Mouse (Mus musculus) limb, embryonic 15.5 days (tissue): ENCODE data around the gene Vamp1. TPM values are rescaled to one million over a fixed set of nuclear protein-coding genes. Genes with fewer than 3 reads are reported as not detected.

Experiments
- ATAC-seq: fragments of 200-750 bp; cut with Nextera tagmentation; 2 replicates; pipeline ENCODE4 v1.8.0; 2017; ENCODE audit warnings: low read depth, moderate TSS enrichment; ENCODE audit not compliant: insufficient number of reproducible peaks, low FRiP score, low TSS enrichment
- H3K27ac ChIP-seq: fragments of 300-500 bp; sonication (generic); 2 replicates; pipeline ENCODE4 v1.5.1; 2015; ENCODE audit warnings: moderate library complexity, mild to moderate bottlenecking, inconsistent platforms
- H3K27me3 ChIP-seq: fragments of 300-500 bp; sonication (generic); 2 replicates; pipeline ENCODE4 v1.6.1; 2015; ENCODE audit warnings: inconsistent platforms
- H3K36me3 ChIP-seq: fragments of 300-500 bp; sonication (generic); 2 replicates; pipeline ENCODE4 v1.6.1; 2015; ENCODE audit warnings: inconsistent platforms
- H3K4me1 ChIP-seq: fragments of 300-500 bp; sonication (generic); 2 replicates; pipeline ENCODE4 v1.6.1; 2015; ENCODE audit warnings: inconsistent platforms
- H3K4me2 ChIP-seq: fragments of 300-500 bp; sonication (generic); 2 replicates; pipeline ENCODE4 v1.6.1; 2015; ENCODE audit warnings: mild to moderate bottlenecking, inconsistent platforms
- H3K4me3 ChIP-seq: fragments of 300-500 bp; sonication (generic); 2 replicates; pipeline ENCODE4 v1.5.1; 2015; ENCODE audit warnings: mild to moderate bottlenecking, inconsistent platforms
- H3K9ac ChIP-seq: fragments of 300-500 bp; sonication (generic); 2 replicates; pipeline ENCODE4 v1.6.1; 2015; ENCODE audit warnings: inconsistent platforms
- H3K9me3 ChIP-seq: fragments of 300-500 bp; sonication (generic); 2 replicates; pipeline ENCODE4 v1.6.1; 2016; ENCODE audit warnings: inconsistent platforms
- WGBS: fragments of 180-500 bp; shearing (Covaris S2); methylation state at CpG from one replicate; pipeline ENCODE4 v1.1.7; 2015; 5-methylcytosine and 5-hydroxymethylcytosine counted together
- polyA plus RNA-seq: library from polyadenylated mRNA; unstranded; fragments of >200 nt; fragmentation: Nextera tagmentation; extraction: Ambion mirVana; gene quantifications from 2 replicates; pipeline ENCODE4 v1.2.1, GENCODE M21; 2015

The Vamp1 gene
- polyA plus RNA-seq, 1 experiment from 2014 or later: 4.8 TPM

- ATAC-seq: no peak
- no peak overlapping the region for H3K9ac ChIP-seq
- H3K4me1 ChIP-seq: peaks cover 18% of the 10 kb centered on the region
- H3K27ac ChIP-seq: no peak overlapping the region
- 0 out of 2 replicates have a peak, but pooled peaks cover 2% of the 10 kb centered on the region for H3K36me3 ChIP-seq
- no peak overlapping the region for H3K4me2 ChIP-seq
- H3K4me3 ChIP-seq: no peak overlapping the region
- WGBS: 74% methylated on average over 2 of the region's 2 CpGs
- peaks cover 12% of the 10 kb centered on the region for H3K27me3 ChIP-seq
- H3K9me3 ChIP-seq: no peaks in the 10 kb centered on the region
Measured at GRCm38 (mm10) chr6:125216898-125217297, 1.5 kb downstream of the Vamp1 start.

GRCm38 (mm10) chr6:125217899-125218298 lies 2.5 kb downstream of the Vamp1 start:
- 84% methylated on average over 11 of the region's 11 CpGs for WGBS
- no peak overlapping the region for H3K9ac ChIP-seq
- peaks cover 12% of the 10 kb centered on the region for H3K27me3 ChIP-seq
- no peak overlapping the region for H3K4me3 ChIP-seq
- no peak overlapping the region for H3K27ac ChIP-seq
- 0 out of 2 replicates have a peak, but pooled peaks cover 2% of the 10 kb centered on the region for H3K36me3 ChIP-seq
- peaks cover 18% of the 10 kb centered on the region for H3K4me1 ChIP-seq
- H3K4me2 ChIP-seq: no peak overlapping the region
- no peaks in the 10 kb centered on the region for H3K9me3 ChIP-seq
- ATAC-seq: no peak

DNA sequence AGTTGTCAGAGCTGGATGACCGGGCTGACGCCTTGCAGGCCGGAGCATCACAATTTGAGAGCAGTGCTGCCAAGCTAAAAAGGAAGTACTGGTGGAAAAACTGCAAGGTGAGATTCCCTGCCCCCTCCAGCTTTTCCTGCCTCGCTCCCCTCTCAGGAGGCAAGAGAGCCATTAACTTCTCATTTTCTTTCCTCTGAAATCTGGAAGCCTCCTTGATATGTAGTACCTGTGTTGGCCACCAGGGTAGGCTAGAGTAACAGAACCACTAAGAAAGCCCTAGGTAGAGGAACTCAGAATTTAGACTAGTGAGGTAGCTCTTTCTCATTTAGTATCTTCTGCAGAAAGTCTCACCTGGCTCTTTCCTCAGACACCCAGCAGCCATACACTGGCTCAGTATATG lies 3.6 kb downstream of the Vamp1 start:
- Histone ChIP-seq H3K4me1 (peaks cover 18% of the 10 kb centered on the region), H3K9ac (no peak overlapping the region), H3K4me3 (no peak overlapping the region), H3K36me3 (0 out of 2 replicates have a peak, but pooled peaks cover 2% of the 10 kb centered on the region), H3K4me2 (no peak overlapping the region), H3K27me3 (peaks cover 3% of the 10 kb centered on the region), H3K9me3 (no peaks in the 10 kb centered on the region), H3K27ac (no peak overlapping the region)
- no peak for ATAC-seq
- WGBS: 60% methylated on average over 4 of the region's 4 CpGs

- H3K9ac ChIP-seq: no peak overlapping the region
- H3K9me3 ChIP-seq: no peaks in the 10 kb centered on the region
- H3K4me2 ChIP-seq: no peak overlapping the region
- H3K36me3 ChIP-seq: peaks cover 9% of the 10 kb centered on the region; the same call in 1 of the 2 replicates
- no peak overlapping the region for H3K27ac ChIP-seq
- H3K4me1 ChIP-seq: peaks cover 11% of the 10 kb centered on the region
- WGBS: 87% methylated on average over 20 of the region's 20 CpGs
- H3K27me3 ChIP-seq: no peaks in the 10 kb centered on the region
- no peak overlapping the region for H3K4me3 ChIP-seq
- ATAC-seq: no peak
Measured at GRCm38 (mm10) chr6:125221115-125221745, 5.9 kb downstream of the Vamp1 start.

GRCm38 (mm10) chr6:125222146-125222545 lies 6.8 kb downstream of the Vamp1 start:
- Histone ChIP-seq H3K9me3 (no peaks in the 10 kb centered on the region), H3K27me3 (no peaks in the 10 kb centered on the region), H3K27ac (no peak overlapping the region), H3K36me3 (peaks cover 12% of the 10 kb centered on the region), H3K4me1 (0 out of 2 replicates have a peak, but pooled peaks cover 3% of the 10 kb centered on the region), H3K4me3 (no peak overlapping the region), H3K9ac (no peak overlapping the region), H3K4me2 (no peak overlapping the region)
- no peak for ATAC-seq
- WGBS: 59% methylated on average over 2 of the region's 2 CpGs

DNA sequence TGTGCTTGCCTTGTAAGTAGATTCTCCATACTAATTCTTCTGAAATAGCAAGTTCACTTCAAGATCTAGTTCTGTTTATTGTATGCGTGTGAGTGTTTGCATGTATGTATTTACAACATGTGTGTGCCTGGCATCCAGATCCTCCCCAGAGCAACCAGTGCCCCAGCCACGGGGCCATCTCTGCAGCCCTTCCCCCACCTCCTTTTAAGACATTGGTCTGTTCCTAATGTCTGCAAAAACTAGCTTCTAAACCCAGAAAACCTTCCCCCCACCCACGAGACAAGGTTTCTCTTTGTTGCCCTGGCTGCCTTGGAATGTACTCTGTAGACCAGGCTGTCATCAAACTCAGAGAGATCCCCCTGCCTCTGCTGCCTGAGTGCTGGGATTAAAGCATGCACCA lies 7.2 kb downstream of the Vamp1 start:
- no peak for ATAC-seq
- H3K9me3 ChIP-seq: no peaks in the 10 kb centered on the region
- no peak overlapping the region for H3K9ac ChIP-seq
- no peak overlapping the region for H3K4me2 ChIP-seq
- no peaks in the 10 kb centered on the region for H3K27me3 ChIP-seq
- WGBS: 71% methylated on average over 3 of the region's 3 CpGs
- H3K27ac ChIP-seq: no peak overlapping the region
- peaks cover 12% of the 10 kb centered on the region for H3K36me3 ChIP-seq
- no peak overlapping the region for H3K4me3 ChIP-seq
- H3K4me1 ChIP-seq: 0 out of 2 replicates have a peak, but pooled peaks cover 3% of the 10 kb centered on the region

- no peaks in the 10 kb centered on the region for H3K27me3 ChIP-seq
- H3K4me2 ChIP-seq: no peak overlapping the region
- H3K36me3 ChIP-seq: peaks cover 12% of the 10 kb centered on the region
- peaks cover 2% of the 10 kb centered on the region; the same call in 1 of the 2 replicates for H3K4me1 ChIP-seq
- H3K27ac ChIP-seq: no peak overlapping the region
- ATAC-seq: no peak
- WGBS: 79% methylated on average over 5 of the region's 5 CpGs
- H3K9me3 ChIP-seq: no peaks in the 10 kb centered on the region
- H3K9ac ChIP-seq: no peak overlapping the region
- H3K4me3 ChIP-seq: no peak overlapping the region
Measured at GRCm38 (mm10) chr6:125225518-125226115, 10.3 kb downstream of the Vamp1 start.

DNA sequence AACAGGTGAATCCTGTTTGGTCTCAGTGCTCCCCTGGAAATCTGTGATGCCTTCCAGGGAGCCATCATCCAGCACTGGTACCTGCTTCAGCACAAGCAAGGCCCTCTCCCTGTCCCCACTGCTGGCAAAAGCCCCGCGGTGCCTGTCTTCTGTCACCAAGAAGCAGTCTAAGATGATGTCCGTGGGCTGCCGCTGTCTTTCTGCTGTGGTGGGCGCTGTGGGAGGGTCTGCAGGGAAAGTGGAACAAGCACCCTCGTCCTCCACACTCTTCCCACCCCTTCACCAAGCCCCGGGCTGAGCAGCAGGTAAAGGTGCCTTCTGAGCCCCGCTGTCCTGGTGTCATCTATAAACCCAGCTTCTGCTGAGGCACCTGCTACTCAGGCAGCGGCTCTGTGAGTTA lies 15.2 kb downstream of the Vamp1 start:
- no peaks in the 10 kb centered on the region for H3K27me3 ChIP-seq
- H3K9me3 ChIP-seq: no peaks in the 10 kb centered on the region
- peaks cover 18% of the 10 kb centered on the region for H3K4me1 ChIP-seq
- no peak overlapping the region for H3K4me3 ChIP-seq
- peaks cover 3% of the 10 kb centered on the region; the same call in 1 of the 2 replicates for H3K36me3 ChIP-seq
- no peak overlapping the region for H3K27ac ChIP-seq
- 59% methylated on average over 9 of the region's 9 CpGs for WGBS
- no peak overlapping the region for H3K9ac ChIP-seq
- ATAC-seq: no peak
- H3K4me2 ChIP-seq: 0 out of 2 replicates have a peak overlapping the region, but pooled peaks have one; percentile 93

DNA sequence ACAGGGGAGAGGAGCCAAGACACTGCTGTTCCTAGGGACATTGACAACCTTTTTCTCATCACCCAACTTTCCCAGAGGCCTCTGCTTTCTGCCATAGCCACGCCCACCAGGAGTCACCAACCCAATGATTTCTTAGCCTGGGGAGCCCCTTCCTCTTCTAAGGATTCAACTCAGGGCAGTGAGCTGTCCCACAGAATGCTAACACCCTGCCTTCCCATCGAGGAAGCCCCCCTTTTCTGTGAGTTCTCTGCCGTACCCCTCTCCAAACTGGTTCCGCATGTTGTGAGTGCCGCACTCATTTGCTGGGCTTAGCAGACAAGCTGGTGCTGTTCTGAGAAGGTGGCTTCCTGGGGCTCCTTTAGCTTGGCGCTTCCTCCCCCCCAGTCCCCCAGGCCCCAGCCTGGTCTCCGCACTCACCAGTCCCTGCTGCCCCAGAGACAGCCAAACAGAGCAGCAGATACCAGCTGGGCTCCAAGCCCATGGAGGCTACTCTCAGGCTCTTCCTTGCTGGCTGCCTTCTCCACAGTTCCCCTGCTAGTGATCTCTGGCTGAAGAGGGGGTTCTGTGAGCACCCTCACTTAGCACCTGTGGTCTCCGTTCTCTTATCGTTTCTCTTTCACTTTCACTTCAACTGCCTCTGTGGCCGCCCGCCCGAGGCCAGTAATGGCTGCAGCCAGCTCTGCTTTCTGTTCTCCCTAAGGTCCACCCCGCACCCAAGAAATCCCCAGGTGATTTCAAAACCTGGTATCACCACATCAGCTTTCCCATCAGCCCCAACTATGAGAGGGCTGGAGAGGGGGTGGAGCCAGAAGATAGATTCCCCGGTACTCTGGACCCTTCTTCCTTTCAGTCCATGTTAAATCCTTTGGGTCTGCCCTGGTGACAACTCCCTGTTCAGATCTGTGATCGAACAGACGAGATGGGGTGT lies 16.0 kb downstream of the Vamp1 start, which contains the start of gene Tapbpl:
Gene Tapbpl, minus strand, starts transcription at position 744 of the 928 bp plus-strand sequence.
- peak within 1 kb of the TSS; percentile 81 for H3K27ac ChIP-seq
- peak within 1 kb of the TSS; percentile 48 for H3K4me3 ChIP-seq
- ATAC-seq: peak; percentile 22
- no peaks in the 10 kb centered on the region for H3K9me3 ChIP-seq
- 10% methylated on average over 16 of the region's 16 CpGs for WGBS
- no peaks in the 10 kb centered on the region for H3K27me3 ChIP-seq
- H3K4me1 ChIP-seq: peaks cover 18% of the 10 kb centered on the region
- H3K36me3 ChIP-seq: peaks cover 3% of the 10 kb centered on the region; the same call in 1 of the 2 replicates
- H3K9ac ChIP-seq: peak within 1 kb of the TSS; percentile 46
- H3K4me2 ChIP-seq: peak within 1 kb of the TSS; percentile 93

- H3K4me2 ChIP-seq: peak overlapping the region; percentile 93
- peaks cover 18% of the 10 kb centered on the region for H3K4me1 ChIP-seq
- H3K4me3 ChIP-seq: peak overlapping the region; percentile 48
- WGBS: 49% methylated on average over 4 of the region's 4 CpGs
- 0 out of 2 replicates have a peak, but pooled peaks have one; percentile 41 for ATAC-seq
- no peaks in the 10 kb centered on the region for H3K9me3 ChIP-seq
- H3K9ac ChIP-seq: no peak overlapping the region
- no peaks in the 10 kb centered on the region for H3K27me3 ChIP-seq
- no peaks in the 10 kb centered on the region for H3K36me3 ChIP-seq
- H3K27ac ChIP-seq: no peak overlapping the region
Measured at GRCm38 (mm10) chr6:125232045-125232437, 16.7 kb downstream of the Vamp1 start.

- Histone ChIP-seq H3K27me3 (no peaks in the 10 kb centered on the region), H3K27ac (no peak overlapping the region), H3K4me1 (peaks cover 18% of the 10 kb centered on the region), H3K9me3 (no peaks in the 10 kb centered on the region), H3K36me3 (no peaks in the 10 kb centered on the region), H3K9ac (no peak overlapping the region), H3K4me2 (no peak overlapping the region), H3K4me3 (no peak overlapping the region)
- no peak for ATAC-seq
- WGBS: 79% methylated on average over 6 of the region's 6 CpGs
Measured at GRCm38 (mm10) chr6:125232516-125232915, 17.2 kb downstream of the Vamp1 start.
